Mouse (Mus musculus) Muller cell, postnatal 12 days (primary cell): ENCODE data around the gene Olfr631.
"Not testable (repeated sequence)": the region's sequence is repeated elsewhere in the genome, so short reads cannot be mapped to it uniquely, and the experiment has no call there.

Experiments used
- DNase-seq: peaks from one replicate; pipeline ENCODE4 v3.0.0-alpha.2; 2015; ENCODE audit errors: inconsistent ontology term

Olfr631 gene

DNA sequence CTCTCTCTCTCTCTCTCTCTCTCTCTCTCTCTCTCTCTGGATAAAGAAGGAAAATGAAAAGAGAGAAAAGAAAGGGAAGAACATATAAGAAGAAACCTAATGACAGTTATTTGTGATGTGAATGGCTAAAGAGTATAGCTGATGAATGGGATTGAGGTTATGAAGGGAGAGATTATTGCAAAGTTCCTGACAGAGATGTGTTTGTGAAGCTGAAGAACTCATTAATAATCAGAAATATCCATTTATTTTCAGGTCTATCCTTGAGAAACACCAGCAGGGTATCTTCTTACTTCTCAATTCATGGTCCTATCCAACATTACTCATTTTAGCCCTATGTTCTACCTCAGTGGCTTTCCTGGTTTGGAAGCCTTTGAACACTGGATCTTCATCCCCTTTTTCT lies at the start of gene Olfr631:
Gene Olfr631 (plus strand): TSS at position 301 of the 400 bp plus-strand sequence.
- no peak for DNase-seq

- no peak for DNase-seq
Observed at GRCm38 (mm10) chr7:103886152-103886551, 42.5 kb upstream of the Olfr631 start, which contains the start of gene Olfr66. Gene Olfr66 (minus strand): TSS chr7:103886252.

- DNase-seq = no peak
Observed at GRCm38 (mm10) chr7:103894385-103894784, 34.2 kb upstream of the Olfr631 start, which contains the start of gene Olfr64. Gene Olfr64 (minus strand): TSS chr7:103894485.

DNA sequence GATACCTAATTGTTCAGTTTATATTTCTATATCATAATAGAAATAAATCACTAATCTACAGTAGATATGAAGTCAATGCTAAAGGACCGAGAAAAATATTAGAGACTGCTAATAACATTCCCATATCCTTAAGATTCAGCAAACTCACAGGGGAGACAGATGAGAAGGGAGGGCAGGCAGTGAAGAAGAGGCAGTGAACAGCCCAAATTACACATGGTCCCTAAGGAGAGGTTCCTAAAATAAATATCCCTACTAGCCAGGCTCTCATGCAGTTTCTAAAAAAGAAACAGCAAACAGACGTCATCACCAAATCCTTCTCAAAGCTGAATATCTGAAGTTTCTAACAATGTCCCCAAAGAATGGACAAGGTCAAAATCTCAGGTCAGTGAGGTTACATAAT lies 25.4 kb upstream of the Olfr631 start, which contains the start of gene Olfr65:
Gene Olfr65 (plus strand): TSS at position 301 of the 400 bp plus-strand sequence.
- no peak for DNase-seq

GRCm38 (mm10) chr7:103910047-103910446 lies 18.6 kb upstream of the Olfr631 start:
- DNase-seq = no peak

GRCm38 (mm10) chr7:103912969-103913511 lies 15.6 kb upstream of the Olfr631 start:
- no peak for DNase-seq

GRCm38 (mm10) chr7:103915338-103915737 lies 13.3 kb upstream of the Olfr631 start:
- DNase-seq = no peak

DNA sequence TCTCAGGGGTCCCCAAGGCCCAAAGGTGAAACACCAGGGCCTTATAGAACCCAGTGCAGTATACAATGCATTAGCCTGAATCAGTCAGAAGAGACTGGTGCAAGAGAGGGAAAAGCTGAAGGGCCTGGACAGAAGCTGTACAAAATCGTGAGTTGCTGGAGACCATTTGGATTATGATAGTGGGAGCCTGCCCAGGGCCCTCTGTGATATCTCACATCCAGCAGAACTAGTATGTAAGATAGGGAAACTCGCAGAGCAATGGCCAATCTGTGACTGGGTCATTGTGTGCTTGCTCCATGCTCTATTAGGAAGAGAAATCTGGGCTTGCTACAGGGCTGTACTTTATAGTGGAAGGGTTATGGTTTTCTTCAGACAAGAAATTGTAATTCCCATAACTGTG lies 5.6 kb downstream of the Olfr631 start, which contains the start of gene Olfr632:
Gene Olfr632 (plus strand): TSS at position 84 of the 400 bp plus-strand sequence.
- no peak for DNase-seq

DNA sequence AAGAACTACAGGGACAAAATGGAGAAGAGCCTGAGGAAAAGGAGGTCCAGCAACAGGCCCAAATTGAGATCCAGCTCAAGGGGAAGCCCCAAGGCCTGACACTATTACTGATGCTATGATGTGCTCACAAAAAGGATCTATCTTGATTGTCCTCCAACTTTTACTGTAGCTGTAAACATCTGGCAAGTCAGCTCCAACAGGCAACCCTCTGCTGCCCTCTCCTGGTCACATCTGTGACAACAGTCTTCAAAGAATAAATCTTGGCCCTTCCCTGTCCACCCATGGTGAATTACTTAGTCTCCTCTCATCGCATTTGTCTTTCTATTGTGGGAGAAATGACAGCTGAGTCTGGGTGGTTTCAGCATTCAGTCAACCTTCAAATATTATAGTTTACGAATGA lies 14.1 kb downstream of the Olfr631 start:
- no peak for DNase-seq

- DNase-seq = no peak
Observed at GRCm38 (mm10) chr7:103944137-103944536, 15.5 kb downstream of the Olfr631 start, which contains the start of gene Olfr633. Gene Olfr633 (plus strand): TSS chr7:103944437.

- not testable (repeated sequence) for DNase-seq
Observed at GRCm38 (mm10) chr7:103966873-103967272, 38.2 kb downstream of the Olfr631 start.

- DNase-seq = no peak
Observed at GRCm38 (mm10) chr7:103970852-103971251, 42.2 kb downstream of the Olfr631 start, which contains the start of gene Olfr635. Gene Olfr635 (plus strand): TSS chr7:103971152.

- no peak for DNase-seq
Observed at GRCm38 (mm10) chr7:103971782-103972181, 43.2 kb downstream of the Olfr631 start.
